Mouse (Mus musculus): ENCODE results near the gene Tmem101.
A peak's percentile ranks its signal among the peaks of the same experiment; 100 is the strongest.

Gene Tmem101

GRCm38 (mm10) chr11:102156786-102157089 is 534 bp upstream of the Tmem101 start:
- no peak for DNase-seq (ENCODE audit: low read depth)

GRCm38 (mm10) chr11:102147213-102147989 is 8.8 kb downstream of the Tmem101 start:
- no peak for DNase-seq (ENCODE audit: low read depth)

- no peak for DNase-seq (ENCODE audit: low read depth)
These were observed 9.7 kb downstream of the Tmem101 start for GRCm38 (mm10) chr11:102146531-102146930.

GRCm38 (mm10) chr11:102146005-102146404 is 10.2 kb downstream of the Tmem101 start:
- DNase-seq (ENCODE audit: low read depth): no peak

GRCm38 (mm10) chr11:102145471-102146001 is 10.7 kb downstream of the Tmem101 start, which contains the start of gene Nags:
Gene Nags (plus strand): TSS chr11:102145513.
- no peak for DNase-seq (ENCODE audit: low read depth)

- DNase-seq (ENCODE audit: low read depth): no peak
These were observed 11.2 kb downstream of the Tmem101 start for GRCm38 (mm10) chr11:102144957-102145470.

GRCm38 (mm10) chr11:102142355-102142754 is 13.8 kb downstream of the Tmem101 start:
- DNase-seq (ENCODE audit: low read depth): no peak

GRCm38 (mm10) chr11:102140508-102140907 is 15.7 kb downstream of the Tmem101 start:
- peak; percentile 84 for DNase-seq (ENCODE audit: low read depth)

GRCm38 (mm10) chr11:102138447-102138740 is 17.8 kb downstream of the Tmem101 start:
- peak; percentile 80 for DNase-seq (ENCODE audit: low read depth)

- no peak for DNase-seq (ENCODE audit: low read depth)
These were observed 18.4 kb downstream of the Tmem101 start for GRCm38 (mm10) chr11:102137625-102138446.

GRCm38 (mm10) chr11:102134516-102134915 is 21.7 kb downstream of the Tmem101 start:
- DNase-seq (ENCODE audit: low read depth): no peak

- no peak for DNase-seq (ENCODE audit: low read depth)
These were observed 38.8 kb downstream of the Tmem101 start for GRCm38 (mm10) chr11:102117386-102117785.

GRCm38 (mm10) chr11:102116241-102116640 is 40.0 kb downstream of the Tmem101 start:
- no peak for DNase-seq (ENCODE audit: low read depth)

- no peak for DNase-seq (ENCODE audit: low read depth)
These were observed 44.6 kb downstream of the Tmem101 start for GRCm38 (mm10) chr11:102111576-102111975.

- DNase-seq (ENCODE audit: low read depth): no peak
These were observed 48.5 kb downstream of the Tmem101 start, which contains the start of gene Pyy for GRCm38 (mm10) chr11:102107732-102108131. Gene Pyy (minus strand): TSS chr11:102107832.

- DNase-seq (ENCODE audit: low read depth): no peak
These were observed 49.3 kb downstream of the Tmem101 start for GRCm38 (mm10) chr11:102106911-102107310.

All from NIH3T3 (cell line).